Mouse (Mus musculus) embryo, embryonic 11.5 days (tissue): ENCODE results near the gene Iqsec3.
"Not testable (repeated sequence)": the region's sequence is repeated elsewhere in the genome, so short reads cannot be mapped to it uniquely, and the experiment has no call there.

Experiments
- DNase-seq: peaks from one replicate; pipeline ENCODE4 v3.0.0-alpha.2; 2012; ENCODE audit warnings: low read depth, low spot score

Gene Iqsec3

DNA sequence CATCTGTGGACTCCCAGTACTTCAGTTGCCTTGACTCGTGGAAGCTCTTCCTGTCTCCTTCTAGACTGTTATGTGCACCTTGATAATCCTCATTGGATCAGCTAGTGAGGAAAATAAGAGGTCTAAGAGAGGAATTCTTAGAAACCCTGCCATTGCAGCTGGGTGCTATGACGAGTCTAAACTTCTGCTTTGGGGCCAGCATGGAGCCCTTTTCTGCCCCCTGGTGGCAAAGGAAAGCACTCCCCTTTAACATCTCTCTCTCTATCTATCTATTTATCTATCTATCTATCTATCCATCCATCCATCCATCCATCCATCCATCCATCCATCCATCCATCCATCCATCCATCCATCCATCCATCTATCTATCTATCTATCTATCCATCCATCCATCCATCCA is 106.9 kb downstream of the Iqsec3 start:
- not testable (repeated sequence) for DNase-seq

DNA sequence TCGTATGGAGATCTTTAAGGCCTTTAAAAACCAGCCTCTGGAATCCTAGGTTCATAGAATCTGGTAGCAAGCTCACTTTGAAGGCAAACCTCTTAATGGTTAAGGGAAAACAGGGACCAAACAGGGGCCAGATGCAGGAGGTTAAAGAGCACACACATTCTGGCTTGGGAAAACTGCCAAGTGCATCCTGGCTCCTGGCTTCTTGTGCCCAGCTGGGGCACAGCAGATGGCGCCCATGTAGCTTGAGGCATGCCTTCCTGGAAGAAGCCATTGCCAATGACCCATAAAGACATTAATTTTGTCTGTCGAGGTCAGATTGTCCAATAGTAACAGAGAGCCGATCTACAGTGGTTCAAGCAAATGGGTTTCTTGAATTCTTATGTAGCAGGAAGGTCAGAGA is 109.5 kb downstream of the Iqsec3 start:
- DNase-seq = no peak

DNA sequence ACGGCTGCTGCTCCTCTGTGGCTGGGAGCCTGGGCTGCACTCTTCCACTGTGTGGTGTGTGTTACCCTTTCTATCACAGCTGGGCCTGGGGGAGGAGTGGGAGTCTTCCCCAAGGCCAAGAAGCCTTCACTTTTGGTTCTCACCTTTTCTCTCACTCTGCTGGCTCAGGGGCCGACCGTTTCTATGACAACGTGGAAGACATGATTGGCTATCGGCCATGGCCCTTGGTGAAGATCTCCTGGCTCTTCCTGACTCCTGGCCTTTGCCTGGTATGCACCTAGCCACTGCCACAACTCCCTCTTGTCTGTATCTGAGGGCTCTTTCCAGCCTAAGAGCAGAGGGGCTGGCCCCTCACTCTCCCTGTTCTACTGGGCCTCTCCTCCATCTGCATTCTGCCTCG is 110.4 kb downstream of the Iqsec3 start:
- DNase-seq = no peak

DNA sequence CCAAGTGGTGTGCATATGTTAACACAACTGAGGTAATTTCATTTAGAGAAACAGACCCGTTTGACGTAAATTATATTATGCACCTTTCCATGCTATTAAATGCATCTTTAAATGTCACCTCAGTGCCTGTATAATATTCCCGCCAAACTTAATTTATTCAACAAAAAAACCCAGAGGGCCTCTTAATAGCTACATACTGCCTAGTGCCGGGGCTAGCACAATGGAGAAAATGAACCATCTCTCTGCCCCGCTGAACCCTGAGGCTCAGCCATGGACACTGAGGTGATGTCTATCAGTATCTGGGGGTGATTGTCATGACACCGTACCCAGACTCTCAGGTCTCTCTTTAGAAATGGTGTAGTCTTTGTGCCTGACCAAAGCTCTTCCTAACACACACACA is 116.2 kb downstream of the Iqsec3 start:
- DNase-seq = no peak

DNA sequence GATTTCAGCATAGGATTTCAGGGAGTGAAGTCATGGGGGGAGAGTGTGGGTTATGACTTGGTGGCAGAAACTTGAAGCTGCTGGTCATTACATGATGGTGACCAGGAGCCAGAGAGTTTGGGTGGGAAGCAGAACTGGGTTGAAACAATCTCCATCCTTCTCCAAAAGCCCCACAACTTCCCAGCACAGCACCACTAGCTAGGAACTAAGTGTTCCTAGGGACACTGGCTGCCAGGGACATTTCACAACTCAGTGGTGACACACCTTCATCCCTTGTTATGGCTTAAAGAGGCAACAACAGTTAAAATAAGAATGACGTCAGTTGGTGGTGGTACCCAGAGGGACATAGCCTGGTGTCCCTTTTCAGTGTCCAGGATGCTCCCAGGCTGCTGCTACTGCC is 117.4 kb downstream of the Iqsec3 start:
- no peak for DNase-seq

DNA sequence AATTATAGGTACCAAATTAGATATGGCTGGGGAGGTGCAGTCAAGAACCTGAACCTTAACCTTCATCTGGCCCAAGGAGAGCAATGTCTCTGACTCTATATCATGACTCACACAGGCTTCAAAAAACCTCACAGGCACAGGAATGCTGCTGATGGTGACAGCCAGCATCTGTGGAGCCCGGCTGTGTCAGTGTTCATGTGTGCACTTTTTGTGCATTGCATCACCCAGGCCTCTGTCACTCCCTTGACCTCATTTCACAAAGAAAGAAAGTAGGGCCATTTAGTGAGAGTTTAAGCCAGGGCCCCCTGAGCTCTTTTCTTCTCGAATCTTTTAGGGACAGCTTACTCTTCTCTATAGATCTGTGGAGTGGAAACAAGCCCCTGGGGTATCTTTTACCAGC is 121.2 kb downstream of the Iqsec3 start:
- no peak for DNase-seq

DNA sequence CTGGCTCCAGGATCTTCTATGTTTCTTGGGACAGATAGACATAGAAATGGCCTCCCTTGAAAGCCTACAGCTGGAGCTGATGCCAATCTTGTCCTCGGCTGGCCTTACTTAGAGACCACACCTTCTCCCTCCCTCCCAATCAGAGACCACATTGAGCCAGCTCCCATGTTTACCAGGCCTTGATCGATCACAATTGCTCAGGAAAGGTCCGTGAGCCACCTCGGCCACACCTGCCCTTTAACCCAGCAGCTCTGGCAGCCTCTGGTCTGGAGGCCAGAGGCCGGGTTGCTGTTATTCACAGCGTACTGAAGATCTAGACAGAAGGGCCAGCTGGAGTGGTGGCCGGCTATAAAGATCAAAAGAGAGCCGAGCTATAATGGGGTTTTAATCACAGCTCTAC is 127.0 kb downstream of the Iqsec3 start:
- DNase-seq = no peak

DNA sequence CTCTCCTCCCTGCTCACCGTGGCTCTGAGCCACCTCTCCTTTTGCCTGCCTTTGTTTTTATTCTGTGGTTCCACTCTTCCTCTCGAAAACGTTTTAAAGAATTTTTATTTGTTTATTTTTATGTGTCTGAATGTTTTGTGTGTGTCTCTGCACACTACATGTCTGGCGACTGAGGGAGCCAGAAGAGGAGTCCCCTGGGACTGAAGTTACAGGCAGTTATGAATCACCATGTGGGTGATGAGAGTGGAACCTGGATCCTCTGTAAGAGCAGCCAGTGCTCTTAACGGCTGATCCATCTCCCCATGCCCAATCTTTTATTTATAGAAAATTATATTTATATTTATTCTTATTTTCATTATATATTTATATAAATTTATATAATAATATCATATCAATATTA is 129.1 kb downstream of the Iqsec3 start:
- DNase-seq = no peak

DNA sequence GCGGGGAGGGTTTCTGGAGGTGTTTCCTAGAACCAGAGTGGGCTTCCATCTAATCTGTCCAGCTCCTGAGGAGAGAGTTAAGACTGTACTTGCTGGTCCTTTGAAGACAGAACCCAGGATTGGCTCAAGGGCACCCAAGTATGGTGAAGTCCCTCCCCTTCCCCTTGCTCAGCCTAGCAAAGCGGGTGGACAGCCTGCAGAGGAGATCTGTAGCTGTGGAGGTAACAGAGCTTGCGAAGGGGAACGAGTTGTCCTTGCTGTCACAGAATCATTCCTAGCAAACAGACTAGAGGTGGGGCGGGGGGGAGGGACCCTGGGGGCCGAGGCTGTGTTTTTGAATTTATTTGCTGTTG is 129.7 kb downstream of the Iqsec3 start:
- no peak for DNase-seq

DNA sequence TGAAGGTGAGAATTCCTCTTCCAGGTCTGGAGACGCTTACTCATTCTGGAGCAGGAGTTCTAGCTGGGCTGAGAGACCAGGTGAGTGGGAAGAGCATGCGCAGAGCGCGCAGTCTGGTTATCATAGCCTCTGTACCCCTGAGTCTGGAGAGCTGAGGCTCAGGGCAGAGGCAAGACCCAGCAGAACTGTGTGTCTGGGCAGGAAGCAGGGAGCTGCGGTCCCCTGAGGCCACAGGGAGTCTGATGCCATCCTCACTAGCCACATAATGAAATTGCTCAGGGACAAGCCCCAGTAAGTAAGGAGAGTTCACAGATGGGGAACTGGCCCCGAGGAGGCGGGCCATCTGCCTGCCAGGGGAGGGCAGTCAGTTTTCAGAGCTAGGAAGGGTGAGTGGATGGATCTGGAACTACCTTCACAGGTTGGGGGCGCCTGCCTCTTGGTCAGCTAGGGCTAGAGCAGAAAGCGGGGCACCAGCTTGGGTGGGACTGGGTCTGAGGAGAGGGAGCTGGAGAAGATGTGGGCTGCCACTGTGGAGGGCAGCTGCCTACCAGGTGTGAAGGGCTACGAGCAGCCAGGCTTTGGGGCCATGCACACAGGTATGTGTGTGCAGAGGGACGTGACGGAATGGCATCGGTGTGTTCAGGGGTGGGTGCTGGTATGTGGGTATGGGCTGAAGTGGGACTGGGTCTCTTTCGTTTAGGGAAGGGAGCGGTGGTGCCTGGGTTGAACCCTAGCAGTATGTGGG is 130.3 kb downstream of the Iqsec3 start, which contains the start of gene Slc6a12:
Gene Slc6a12, plus strand, starts transcription at position 51 of the 745 bp plus-strand sequence.
- no peak for DNase-seq

DNA sequence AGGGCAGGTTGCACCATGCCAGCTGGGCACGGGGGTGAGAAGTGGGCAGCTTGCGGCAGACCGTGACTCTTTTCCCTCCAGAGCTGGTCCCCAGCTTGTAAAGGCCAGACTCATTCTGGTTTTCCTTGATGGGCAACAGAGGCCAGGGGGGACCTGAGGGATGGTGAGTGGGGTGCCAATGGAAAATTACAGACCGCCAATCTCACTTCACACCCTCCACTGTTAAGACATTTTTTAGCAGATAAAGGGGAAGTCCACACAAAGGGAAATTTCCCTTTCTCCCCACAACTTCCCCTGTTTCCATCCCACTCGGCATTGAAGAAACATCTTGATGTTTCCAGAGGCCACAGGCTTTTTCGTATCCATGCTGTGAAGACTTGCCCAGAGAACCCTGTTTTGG is 131.8 kb downstream of the Iqsec3 start:
- no peak for DNase-seq

DNA sequence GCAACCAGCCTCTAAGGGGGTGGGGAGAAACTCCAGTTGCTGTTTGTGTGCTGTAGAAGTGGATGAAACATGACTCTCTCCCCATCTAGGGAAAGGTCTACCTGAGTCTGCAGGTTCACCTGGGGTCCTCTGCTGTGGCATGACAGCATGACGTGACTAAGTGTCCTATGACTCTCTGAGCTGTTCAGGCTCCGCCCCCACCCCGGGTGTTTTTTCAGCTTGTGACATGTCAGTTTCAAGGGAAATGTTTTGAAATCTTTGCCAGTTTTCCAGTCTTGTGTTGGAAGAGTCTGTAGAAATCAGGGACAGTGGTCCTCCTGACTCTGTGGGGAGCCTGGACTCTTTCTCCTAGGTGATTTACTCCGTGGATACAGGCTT is 135.0 kb downstream of the Iqsec3 start:
- no peak for DNase-seq

DNA sequence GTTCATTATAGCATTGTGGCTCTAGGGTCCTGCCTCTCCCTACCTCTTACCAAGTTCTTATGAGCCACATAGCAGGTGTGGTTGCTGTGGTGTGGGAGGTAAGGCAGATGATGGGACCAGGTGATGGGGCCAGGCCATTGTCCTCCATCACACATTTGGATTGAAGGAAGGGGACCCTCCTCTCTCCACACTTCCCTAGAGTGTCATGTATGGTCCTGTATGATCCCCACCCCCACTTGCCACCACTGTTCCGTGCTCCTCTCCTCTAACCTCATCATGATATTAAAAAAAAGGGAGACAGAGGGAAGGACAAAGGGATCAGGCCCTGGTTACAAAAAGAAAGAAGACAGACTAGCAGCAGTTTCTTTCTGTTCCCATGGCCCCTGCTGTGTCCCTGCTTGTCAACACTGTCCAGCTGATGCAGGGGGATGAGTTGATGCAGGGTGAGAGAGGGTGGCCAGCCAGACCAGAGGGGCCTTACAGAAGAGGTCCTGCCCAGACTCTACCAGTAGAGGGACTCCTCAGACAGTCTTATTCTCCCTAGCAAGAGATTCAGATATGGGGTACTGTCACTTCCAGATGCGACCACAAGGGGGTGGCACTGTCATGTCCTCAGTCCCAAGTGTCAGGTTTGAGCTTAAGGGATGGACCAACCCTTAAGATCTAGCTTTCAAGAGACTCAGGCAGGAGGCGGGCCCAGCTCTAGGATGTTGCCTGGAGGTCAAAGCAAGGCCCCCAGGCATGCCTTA is 135.5 kb downstream of the Iqsec3 start:
- peak; percentile 81 for DNase-seq

DNA sequence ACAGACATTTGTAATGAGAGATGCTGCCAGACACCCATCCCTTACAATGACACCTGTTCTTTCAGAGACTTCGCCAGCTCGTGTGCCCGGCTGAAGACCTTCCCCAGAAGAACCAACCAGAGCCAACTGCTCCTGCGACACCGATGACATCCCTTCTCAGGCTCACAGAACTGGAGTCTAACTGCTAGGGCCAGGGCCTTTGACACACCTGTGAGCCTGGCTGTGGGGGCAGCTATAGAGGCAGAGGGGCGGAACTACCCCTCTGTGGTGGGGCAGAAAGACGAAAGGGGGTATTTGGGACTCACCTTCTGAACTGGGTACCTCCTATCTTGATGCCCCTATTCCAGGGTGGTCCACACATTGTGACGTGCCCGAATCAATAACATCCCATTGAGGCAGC is 136.2 kb downstream of the Iqsec3 start:
- DNase-seq = no peak

DNA sequence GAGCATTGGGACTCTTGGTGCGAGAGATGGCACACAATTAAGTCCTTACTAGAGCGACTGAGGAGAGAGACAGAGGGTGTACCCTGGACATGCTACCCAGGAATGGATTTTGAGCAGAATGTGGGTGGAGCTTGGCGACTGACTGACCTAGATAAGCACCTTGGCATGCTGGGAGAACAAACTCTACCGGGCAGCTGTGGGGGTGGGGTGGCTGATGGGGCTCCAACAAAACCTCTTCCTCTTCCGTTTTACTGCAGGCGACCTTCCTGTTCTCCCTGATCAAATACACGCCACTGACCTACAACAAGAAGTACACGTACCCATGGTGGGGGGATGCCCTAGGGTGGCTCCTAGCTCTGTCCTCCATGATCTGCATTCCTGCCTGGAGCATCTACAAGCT is 136.9 kb downstream of the Iqsec3 start:
- no peak for DNase-seq

DNA sequence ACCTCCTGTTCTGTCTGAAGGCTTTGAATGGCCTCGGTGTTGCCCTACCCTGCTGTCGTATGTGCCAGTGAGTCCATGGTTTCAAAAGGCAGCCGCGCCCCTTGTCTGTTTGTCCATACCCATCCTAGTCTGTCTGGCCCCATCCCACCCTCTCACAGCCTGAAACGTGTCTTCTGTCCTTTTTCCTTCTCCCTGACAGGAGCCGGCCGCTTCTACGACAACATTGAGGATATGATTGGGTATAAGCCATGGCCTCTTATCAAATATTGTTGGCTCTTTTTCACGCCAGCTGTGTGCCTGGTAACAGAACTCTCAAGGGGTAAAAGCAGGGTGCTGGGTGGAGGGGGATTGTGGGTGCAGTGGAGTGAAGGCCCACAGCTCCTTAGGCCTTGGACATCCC is 137.6 kb downstream of the Iqsec3 start:
- DNase-seq = no peak

DNA sequence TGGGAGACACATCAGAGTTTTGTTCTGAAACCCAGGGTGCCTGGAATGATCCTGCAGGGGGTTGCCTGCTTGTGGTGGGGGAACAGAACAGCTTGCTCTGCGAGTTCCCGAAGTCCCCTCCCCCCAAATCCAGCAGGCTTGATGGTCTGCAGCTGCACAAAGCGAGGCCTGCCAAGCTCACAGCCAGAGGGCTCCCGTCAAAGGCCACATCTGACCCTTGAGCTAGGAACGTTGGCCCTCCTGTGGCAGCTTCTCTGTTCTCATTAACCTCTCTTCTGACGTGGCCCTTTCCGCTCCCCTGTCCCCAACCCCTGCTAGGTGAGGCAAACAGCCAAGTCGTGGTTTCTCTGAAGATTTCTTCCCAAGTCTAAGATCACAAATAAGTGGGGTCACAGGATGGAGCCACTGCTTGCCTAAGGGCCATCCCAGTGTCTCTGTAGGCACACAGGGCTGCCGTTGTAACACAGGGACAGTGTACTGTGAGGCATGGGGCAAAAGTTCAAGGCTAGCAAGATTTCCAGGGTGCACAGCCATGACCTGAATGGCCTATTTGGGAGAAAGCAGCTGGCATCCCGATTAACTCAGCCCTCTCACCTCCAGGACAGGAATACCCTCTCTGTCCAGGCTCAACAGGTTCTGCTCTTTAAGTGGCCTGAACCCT is 143.5 kb downstream of the Iqsec3 start:
- peak; percentile 27 for DNase-seq

DNA sequence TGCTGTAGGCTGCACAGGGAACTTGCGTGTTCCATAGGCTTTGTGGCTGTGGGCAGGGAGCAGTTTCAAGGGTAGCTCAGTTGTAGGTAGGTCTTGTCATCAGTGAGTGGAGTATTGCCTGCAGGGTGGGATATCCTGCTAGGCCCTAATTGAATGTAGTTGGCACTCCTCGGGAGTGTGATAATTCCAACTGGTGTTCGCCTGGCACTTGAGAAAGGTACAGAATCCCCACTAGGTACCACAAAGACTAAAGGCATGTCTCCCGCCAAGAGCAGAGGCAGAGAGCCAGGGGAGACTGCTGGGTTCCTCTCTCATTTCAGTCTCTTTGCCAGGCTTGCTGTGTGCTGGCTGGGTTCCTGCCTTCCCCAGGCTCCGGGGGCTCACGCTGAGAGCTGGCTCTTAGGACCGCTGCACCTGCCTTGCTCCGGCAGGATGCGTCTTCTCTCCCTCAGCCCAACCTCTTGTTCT is 145.0 kb downstream of the Iqsec3 start:
- no peak for DNase-seq

DNA sequence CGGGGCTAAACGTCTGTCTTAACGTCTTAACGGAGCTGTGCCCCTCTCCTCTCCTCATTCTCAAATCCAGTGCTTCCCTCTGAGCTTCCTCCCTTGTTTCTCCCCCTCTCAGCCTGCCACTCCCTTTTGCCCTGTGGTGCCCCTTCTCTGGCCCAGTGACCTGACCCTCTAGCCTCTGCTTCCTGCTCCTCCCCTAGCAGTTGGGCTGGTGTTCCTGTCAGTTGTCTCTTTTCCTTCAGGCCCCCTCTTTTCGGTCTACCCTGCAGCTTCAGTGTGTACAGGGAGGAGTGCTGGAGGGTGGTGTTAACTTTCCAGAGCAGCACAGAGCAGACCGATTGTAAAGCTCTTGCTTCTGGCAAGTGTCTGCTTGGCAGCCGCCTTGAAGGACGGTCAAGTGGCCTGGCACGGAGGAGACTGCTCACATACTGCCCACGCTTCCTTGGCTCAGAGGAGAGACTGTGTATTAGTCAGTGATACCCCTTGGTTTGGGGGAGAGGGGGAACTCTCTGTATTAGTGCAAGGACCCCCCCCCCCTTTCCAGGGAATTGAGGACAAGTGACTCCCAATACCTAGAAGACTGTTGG is 146.9 kb downstream of the Iqsec3 start:
- DNase-seq = no peak

DNA sequence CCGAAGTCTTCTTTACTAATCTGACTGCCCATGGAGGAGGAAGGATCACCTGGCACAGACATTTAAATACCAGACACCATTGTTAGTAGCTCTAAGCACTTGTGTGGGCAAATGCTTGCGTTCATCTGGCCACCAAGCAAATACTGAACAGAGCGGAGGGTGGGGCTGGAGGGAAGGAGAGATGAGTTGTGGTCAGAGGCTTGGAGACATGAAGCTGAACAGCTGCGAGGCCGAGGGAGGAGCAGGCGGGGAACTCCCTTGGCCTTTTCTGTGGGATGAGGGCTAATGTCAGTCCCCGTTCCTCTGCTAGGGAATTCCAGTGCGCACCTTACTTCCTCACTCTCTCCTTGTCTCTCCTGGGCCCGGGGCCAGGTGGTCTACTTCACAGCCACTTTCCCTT is 147.7 kb downstream of the Iqsec3 start:
- DNase-seq = no peak

DNA sequence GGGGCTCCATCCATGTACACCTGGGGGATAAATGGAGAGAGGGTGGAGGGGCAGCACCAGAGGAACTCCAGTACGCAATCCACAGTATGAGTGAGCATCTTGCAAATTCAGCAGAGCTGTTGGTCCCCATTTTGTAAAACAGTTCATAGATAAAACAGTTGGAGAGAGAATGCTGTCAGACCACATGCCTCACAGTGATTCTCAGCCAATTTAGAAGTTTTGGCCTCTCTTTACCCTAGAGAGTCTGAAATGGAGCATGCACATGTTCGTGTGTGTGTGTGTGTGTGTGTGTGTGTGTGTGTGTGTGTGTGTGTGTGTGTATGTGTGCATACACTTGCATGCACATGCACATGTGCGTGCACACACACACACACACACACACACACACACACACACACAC is 148.2 kb downstream of the Iqsec3 start:
- no peak for DNase-seq
